Mouse (Mus musculus) heart, embryonic 10.5 days (tissue): ENCODE measurements around the gene Cpa2. TPM values are rescaled to one million over a fixed set of nuclear protein-coding genes. Genes with fewer than 3 reads are reported as not detected.

Experiments
- DNase-seq: peaks from one replicate; pipeline ENCODE4 v3.0.0-alpha.2; 2017; ENCODE audit warnings: low spot score
- H3K27ac ChIP-seq: fragments of 300-500 bp; sonication (generic); 2 replicates; pipeline ENCODE4 v1.5.1; 2016; ENCODE audit warnings: mild to moderate bottlenecking
- H3K27me3 ChIP-seq: fragments of 300-500 bp; sonication (generic); 2 replicates; pipeline ENCODE4 v1.6.1; 2016; ENCODE audit warnings: mild to moderate bottlenecking; ENCODE audit not compliant: poor library complexity, insufficient read depth, severe bottlenecking
- H3K36me3 ChIP-seq: fragments of 300-500 bp; sonication (generic); 2 replicates; pipeline ENCODE4 v1.6.1; 2016; ENCODE audit warnings: mild to moderate bottlenecking, moderate library complexity
- H3K4me1 ChIP-seq: fragments of 300-500 bp; sonication (generic); 2 replicates; pipeline ENCODE4 v1.6.1; 2016; ENCODE audit warnings: mild to moderate bottlenecking
- H3K4me3 ChIP-seq: fragments of 300-500 bp; sonication (generic); 2 replicates; pipeline ENCODE4 v1.5.1; 2016; ENCODE audit warnings: mild to moderate bottlenecking, moderate library complexity
- H3K9me3 ChIP-seq: fragments of 300-500 bp; sonication (generic); 2 replicates; pipeline ENCODE4 v1.6.1; 2016; ENCODE audit warnings: mild to moderate bottlenecking, moderate library complexity
- WGBS: fragments of 180-500 bp; shearing (Covaris S2); methylation state at CpG from one replicate; pipeline ENCODE4 v1.1.7; 2016; 5-methylcytosine and 5-hydroxymethylcytosine counted together
- polyA plus RNA-seq: library from polyadenylated mRNA; unstranded; fragments of >200 nt; fragmentation: Nextera tagmentation; extraction: Ambion mirVana; gene quantifications from 2 replicates; pipeline ENCODE4 v1.2.1, GENCODE M21; 2016

Cpa2 gene
- polyA plus RNA-seq, 1 experiment from 2014 or later: 29.1 TPM

DNA sequence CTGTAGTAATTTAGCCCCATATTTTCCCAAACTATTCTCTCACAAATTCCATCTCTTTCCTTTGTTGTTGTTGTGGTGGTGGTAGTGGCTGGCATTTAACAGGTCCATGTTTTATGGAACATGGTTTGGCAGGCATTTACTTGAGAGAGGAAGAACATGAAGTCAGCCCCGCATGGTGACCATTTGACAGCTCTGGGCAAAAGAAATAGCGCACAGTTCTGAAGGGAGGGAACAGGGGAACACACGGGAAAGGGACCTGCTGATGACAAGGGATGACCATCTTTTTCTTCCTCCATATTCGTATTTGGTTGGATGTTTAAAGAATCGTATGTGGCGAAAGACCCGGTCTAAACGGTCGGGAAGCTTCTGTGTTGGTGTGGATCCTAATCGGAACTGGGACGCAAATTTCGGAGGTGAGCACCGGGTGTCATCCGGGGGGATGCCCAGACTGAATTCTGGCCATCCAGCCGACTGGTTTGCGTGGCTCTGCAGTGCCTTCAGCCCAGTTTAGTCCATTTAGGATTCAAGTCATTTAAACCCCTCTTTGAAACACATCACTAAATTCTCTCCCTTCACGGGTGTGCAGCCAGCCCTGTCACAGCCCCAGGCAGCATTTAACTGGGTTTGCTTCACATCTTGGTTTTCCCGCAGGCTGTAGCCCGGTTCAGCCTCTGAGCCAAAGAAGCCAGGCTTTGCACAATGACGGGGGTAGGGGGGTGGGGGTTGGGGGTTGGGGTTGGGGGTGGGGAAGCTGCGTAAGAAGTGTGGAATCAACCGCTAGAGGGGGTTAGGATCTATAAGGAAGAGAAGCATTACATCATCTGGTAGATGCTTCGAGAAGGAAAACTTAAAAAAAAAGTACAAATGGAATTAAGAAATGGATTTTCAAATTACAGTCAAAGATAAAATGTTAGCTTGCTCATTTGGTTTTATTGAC is 10.5 kb downstream of the Cpa2 start:
- Histone ChIP-seq H3K27me3 (no peaks in the 10 kb centered on the region), H3K36me3 (0 out of 2 replicates have a peak, but pooled peaks cover 3% of the 10 kb centered on the region), H3K4me3 (peak overlapping the region; percentile 33), H3K9me3 (no peaks in the 10 kb centered on the region), H3K27ac (peak overlapping the region; percentile 84), H3K4me1 (peaks cover 46% of the 10 kb centered on the region)
- WGBS: 32% methylated on average over 23 of the region's 23 CpGs
- DNase-seq: no peak

DNA sequence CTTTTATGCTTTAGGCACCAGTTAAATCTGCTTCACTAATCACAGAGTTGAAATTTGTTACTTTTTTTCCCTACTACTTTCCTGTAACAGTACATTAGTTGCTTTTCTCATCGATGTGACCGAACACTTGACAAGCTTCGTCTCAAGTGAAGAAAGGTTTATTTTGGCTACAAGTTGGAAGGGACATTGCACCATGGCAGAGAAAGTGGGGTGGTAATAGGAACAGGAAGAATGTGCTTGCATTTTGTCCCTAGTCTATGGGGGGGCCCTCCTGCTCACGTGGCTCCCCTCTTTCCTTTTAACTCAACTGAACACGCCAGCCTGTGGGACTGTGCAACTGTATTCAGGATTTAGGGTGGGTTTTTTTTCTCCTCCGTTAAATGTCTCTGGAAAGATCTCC is 11.2 kb downstream of the Cpa2 start:
- H3K9me3 ChIP-seq: no peaks in the 10 kb centered on the region
- H3K4me3 ChIP-seq: no peak overlapping the region
- H3K36me3 ChIP-seq: 0 out of 2 replicates have a peak, but pooled peaks cover 3% of the 10 kb centered on the region
- 54% methylated on average over 6 of the region's 6 CpGs for WGBS
- no peak for DNase-seq
- H3K27ac ChIP-seq: peak overlapping the region; percentile 84
- H3K4me1 ChIP-seq: peaks cover 43% of the 10 kb centered on the region
- no peaks in the 10 kb centered on the region for H3K27me3 ChIP-seq

GRCm38 (mm10) chr6:30553381-30554010 is 12.1 kb downstream of the Cpa2 start:
- Histone ChIP-seq H3K4me3 (no peak overlapping the region), H3K27ac (peak overlapping the region; percentile 36; the same call in 1 of the 2 replicates), H3K27me3 (no peaks in the 10 kb centered on the region), H3K9me3 (no peaks in the 10 kb centered on the region), H3K36me3 (0 out of 2 replicates have a peak, but pooled peaks cover 3% of the 10 kb centered on the region), H3K4me1 (peaks cover 34% of the 10 kb centered on the region)
- WGBS: 77% methylated on average over 7 of the region's 7 CpGs
- DNase-seq: no peak

DNA sequence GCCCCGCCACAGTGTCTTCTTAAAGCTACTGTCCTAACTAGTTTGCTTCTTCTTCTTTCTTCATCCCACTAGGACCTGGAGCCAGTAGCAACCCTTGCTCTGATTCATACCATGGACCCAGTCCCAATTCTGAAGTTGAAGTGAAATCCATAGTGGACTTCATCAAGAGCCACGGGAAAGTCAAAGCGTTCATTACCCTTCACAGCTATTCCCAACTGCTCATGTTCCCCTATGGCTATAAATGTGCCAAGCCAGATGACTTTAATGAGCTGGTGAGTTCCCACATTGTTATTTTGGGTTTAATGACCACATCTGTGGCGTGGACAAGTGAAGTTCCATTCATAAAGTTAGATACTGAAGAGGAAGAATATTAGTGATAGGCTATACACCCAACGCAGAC is 12.7 kb downstream of the Cpa2 start:
- H3K9me3 ChIP-seq: no peaks in the 10 kb centered on the region
- peaks cover 28% of the 10 kb centered on the region for H3K4me1 ChIP-seq
- H3K4me3 ChIP-seq: no peak overlapping the region
- no peak for DNase-seq
- peak overlapping the region; percentile 36; the same call in 1 of the 2 replicates for H3K27ac ChIP-seq
- 88% methylated on average over 5 of the region's 5 CpGs for WGBS
- 0 out of 2 replicates have a peak, but pooled peaks cover 3% of the 10 kb centered on the region for H3K36me3 ChIP-seq
- H3K27me3 ChIP-seq: no peaks in the 10 kb centered on the region

DNA sequence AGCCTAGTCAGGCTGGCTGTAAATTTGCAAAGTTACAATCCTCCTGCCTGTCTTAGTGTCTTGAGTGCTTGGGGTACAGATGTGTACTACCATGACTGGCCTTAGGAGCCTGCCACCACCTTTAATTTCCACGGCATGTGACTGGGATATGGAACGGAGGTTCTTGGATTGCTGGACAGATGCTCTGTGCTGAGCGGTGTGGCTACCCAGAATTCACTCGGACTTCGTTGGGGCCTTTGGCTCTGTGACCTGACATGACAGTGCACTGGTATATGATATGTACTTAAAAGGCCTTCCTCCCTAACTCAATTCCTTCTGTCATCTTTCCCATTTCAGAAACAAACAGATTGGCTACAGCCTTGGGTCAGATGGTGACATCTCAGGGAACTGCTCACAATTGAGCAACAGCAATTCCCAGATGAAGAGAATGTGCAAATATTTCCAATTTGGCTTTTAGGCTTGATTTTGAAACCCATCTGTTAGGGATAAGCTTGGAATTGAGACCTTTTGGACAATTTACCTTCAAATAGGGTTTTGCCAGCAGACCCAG is 13.3 kb downstream of the Cpa2 start:
- H3K4me3 ChIP-seq: no peak overlapping the region
- DNase-seq: no peak
- no peaks in the 10 kb centered on the region for H3K9me3 ChIP-seq
- WGBS: 89% methylated on average over 5 of the region's 5 CpGs
- H3K4me1 ChIP-seq: peaks cover 23% of the 10 kb centered on the region
- H3K36me3 ChIP-seq: 0 out of 2 replicates have a peak, but pooled peaks cover 3% of the 10 kb centered on the region
- no peaks in the 10 kb centered on the region for H3K27me3 ChIP-seq
- peak overlapping the region; percentile 13; the same call in 1 of the 2 replicates for H3K27ac ChIP-seq

DNA sequence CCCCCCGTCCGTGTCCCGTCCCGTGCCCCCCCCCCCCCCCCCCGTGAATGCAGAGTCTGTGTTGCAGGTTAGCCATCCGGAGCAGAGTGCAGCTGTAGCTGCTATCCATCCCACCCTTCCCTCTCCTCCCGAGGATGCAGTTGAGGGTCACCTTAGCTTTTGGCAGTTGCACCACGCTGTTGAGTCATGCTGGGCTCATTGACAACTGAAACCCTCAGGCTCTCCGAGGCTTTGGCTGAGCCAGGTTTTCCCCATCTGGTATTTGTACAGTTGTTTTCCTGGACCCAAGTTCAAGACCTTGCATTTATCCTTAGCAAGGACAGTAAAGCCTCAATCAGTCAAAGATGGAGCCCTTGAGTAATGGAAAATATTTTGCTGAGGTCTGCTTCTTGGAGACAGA is 14.7 kb downstream of the Cpa2 start:
- H3K4me3 ChIP-seq: no peak overlapping the region
- peak overlapping the region; percentile 64; the same call in 1 of the 2 replicates for H3K27ac ChIP-seq
- WGBS: 9% methylated on average over 7 of the region's 9 CpGs
- no peak for DNase-seq
- peaks cover 23% of the 10 kb centered on the region for H3K4me1 ChIP-seq
- no peaks in the 10 kb centered on the region for H3K27me3 ChIP-seq
- no peaks in the 10 kb centered on the region for H3K9me3 ChIP-seq
- no peaks in the 10 kb centered on the region for H3K36me3 ChIP-seq

DNA sequence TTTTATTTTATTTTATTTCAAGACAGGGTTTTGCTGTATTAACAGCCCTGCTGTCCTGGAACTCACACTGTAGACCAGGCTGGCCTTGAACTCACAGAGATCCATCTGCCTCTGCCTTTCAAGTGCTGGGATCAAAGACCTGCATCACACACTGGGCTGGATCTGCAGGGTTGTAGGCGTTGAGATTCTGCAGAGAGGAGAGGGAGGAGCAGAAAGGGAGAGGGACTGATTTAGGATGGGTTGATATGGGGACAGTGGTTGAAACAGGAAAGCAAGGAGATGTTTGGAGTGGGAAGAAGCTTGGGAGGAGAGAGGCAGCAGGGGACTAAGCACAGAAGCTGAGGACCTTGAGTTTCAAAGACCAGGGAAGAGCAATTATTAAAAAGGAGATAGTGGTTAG is 18.3 kb downstream of the Cpa2 start:
- Histone ChIP-seq H3K4me1 (peaks cover 14% of the 10 kb centered on the region), H3K9me3 (no peaks in the 10 kb centered on the region), H3K36me3 (no peaks in the 10 kb centered on the region), H3K27ac (no peak overlapping the region), H3K4me3 (no peak overlapping the region), H3K27me3 (no peaks in the 10 kb centered on the region)
- no peak for DNase-seq
- WGBS: 30% methylated on average over 1 of the region's 1 CpGs

DNA sequence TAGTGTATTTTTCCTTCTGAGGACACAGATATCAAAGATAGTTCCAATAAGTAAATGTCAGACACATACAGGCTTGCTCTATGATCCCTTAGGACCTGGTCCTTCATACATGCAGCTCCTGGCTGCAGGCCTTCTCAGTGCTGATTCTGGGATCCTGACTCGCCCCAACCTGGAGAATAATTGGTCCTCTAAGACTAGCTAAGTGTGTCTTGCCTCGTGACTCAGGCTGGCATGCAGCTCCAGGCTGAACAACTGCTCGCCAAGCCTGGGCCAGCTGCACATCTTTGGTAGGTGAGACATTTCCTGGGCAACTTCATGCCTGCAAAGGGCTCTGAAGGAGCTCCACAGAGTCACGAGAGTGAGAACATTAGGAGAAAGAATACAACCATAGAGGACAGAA is 20.8 kb downstream of the Cpa2 start:
- Histone ChIP-seq H3K9me3 (no peaks in the 10 kb centered on the region), H3K4me3 (no peak overlapping the region), H3K36me3 (no peaks in the 10 kb centered on the region), H3K27me3 (no peaks in the 10 kb centered on the region), H3K4me1 (peaks cover 7% of the 10 kb centered on the region; the same call in 1 of the 2 replicates), H3K27ac (no peak overlapping the region)
- DNase-seq: peak; percentile 60
- WGBS: 79% methylated on average over 4 of the region's 4 CpGs

GRCm38 (mm10) chr6:30563575-30563974 is 22.2 kb downstream of the Cpa2 start:
- DNase-seq: peak; percentile 43
- WGBS: 80% methylated on average over 6 of the region's 6 CpGs
- Histone ChIP-seq H3K4me3 (no peak overlapping the region), H3K27me3 (no peaks in the 10 kb centered on the region), H3K4me1 (peaks cover 14% of the 10 kb centered on the region), H3K9me3 (no peaks in the 10 kb centered on the region), H3K27ac (no peak overlapping the region), H3K36me3 (no peaks in the 10 kb centered on the region)

- no peaks in the 10 kb centered on the region for H3K36me3 ChIP-seq
- H3K9me3 ChIP-seq: no peaks in the 10 kb centered on the region
- H3K27me3 ChIP-seq: no peaks in the 10 kb centered on the region
- no peak overlapping the region for H3K4me3 ChIP-seq
- H3K27ac ChIP-seq: no peak overlapping the region
- DNase-seq: peak; percentile 55
- H3K4me1 ChIP-seq: peaks cover 17% of the 10 kb centered on the region
- 88% methylated on average over 6 of the region's 6 CpGs for WGBS
These were observed 22.7 kb downstream of the Cpa2 start for GRCm38 (mm10) chr6:30564051-30564450.

DNA sequence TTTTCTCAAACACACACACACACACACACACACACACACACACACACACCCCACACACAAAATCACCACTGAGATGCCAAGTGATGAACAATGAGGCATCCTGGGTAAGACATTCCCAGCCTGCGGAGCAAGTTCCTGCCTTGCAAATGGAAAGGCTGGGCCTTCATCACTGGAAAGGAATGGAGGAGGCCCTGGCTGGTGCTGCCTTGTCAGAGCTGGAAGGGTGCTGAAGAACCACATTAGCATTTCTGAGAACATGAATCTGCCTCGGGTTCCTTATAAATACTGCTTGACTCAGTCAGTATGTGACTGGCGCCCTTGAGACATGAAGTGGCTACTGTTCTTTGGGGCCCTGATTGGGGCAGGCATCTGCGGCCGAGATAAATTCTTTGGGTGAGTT is 26.7 kb downstream of the Cpa2 start, which contains the start of gene Cpa4:
TSS of gene Cpa4 (plus strand) at position 301 of the 400 bp plus-strand sequence.
- no peak within 1 kb of the TSS for H3K4me3 ChIP-seq
- no peak for DNase-seq
- H3K27ac ChIP-seq: peak within 1 kb of the TSS; percentile 71; the same call in 1 of the 2 replicates
- no peaks in the 10 kb centered on the region for H3K36me3 ChIP-seq
- H3K4me1 ChIP-seq: peaks cover 45% of the 10 kb centered on the region
- no peaks in the 10 kb centered on the region for H3K9me3 ChIP-seq
- no peaks in the 10 kb centered on the region for H3K27me3 ChIP-seq
- WGBS: 68% methylated on average over 5 of the region's 5 CpGs

DNA sequence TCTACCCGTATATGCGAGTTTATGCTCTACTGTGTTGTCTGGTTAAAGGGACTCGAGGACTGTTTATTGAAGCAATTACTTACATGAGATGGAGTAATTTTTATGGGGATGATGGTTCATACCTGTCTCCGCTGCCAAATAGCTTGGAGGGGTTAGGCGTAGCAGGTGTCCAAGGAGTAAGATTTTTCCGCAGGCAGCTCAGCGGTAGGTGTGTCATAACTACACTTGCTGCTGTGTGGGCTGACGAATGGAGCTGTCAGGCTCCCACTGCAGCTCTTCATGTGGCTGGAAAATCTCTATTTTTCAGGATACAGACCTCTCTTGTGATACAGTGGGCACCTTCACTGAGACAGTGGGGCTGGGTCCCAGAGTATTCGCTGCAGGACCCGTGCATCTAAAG is 27.9 kb downstream of the Cpa2 start:
- no peak for DNase-seq
- H3K9me3 ChIP-seq: no peaks in the 10 kb centered on the region
- no peaks in the 10 kb centered on the region for H3K27me3 ChIP-seq
- 88% methylated on average over 10 of the region's 10 CpGs for WGBS
- no peak overlapping the region for H3K4me3 ChIP-seq
- no peaks in the 10 kb centered on the region for H3K36me3 ChIP-seq
- peaks cover 49% of the 10 kb centered on the region for H3K4me1 ChIP-seq
- H3K27ac ChIP-seq: peak overlapping the region; percentile 71

DNA sequence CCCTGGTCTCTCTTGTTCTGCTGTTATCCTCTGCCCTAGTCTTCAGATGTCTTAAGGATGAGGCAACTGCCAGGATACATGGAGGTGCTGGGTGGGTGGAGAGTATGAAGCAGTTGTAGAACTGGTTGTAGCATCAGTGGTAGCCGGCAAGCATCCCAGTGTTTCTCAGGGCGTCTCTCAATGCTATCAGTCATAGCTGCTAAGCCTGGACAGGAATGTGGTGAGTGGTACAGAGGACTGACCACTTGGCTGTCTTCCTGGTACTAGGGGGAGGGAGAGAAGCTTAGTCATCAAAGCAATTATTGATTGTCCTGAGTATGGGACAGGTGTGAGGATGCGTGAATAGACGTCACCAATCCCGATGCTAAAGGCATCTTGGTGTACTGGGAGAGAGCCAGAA is 28.6 kb downstream of the Cpa2 start:
- Histone ChIP-seq H3K27ac (peak overlapping the region; percentile 71; the same call in 1 of the 2 replicates), H3K9me3 (no peaks in the 10 kb centered on the region), H3K4me3 (no peak overlapping the region), H3K4me1 (peaks cover 56% of the 10 kb centered on the region), H3K36me3 (no peaks in the 10 kb centered on the region), H3K27me3 (no peaks in the 10 kb centered on the region)
- WGBS: 67% methylated on average over 5 of the region's 5 CpGs
- DNase-seq: no peak
